ENCODE assay signal across 1 mouse cellular context in the genomic region with DNA sequence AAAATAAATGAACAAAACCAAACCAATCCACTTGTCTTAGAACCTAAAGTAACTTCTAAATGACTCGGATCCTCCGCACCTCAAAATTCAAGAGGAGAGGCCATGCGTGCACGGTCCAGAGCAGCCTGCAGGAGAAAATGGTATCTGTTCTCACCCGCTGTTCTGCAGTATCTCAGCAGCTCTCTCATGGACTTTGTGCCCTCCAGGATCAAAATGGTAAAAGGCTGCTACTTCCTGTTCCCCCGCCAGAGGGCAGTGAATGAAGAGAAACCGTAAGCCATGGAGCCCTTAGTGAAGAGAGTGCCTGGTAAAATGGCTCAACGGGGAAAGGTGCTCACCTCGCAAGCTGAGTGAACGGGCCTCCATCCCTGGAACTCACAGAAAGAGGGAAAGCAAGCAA.
TF ChIP-seq lines count a peak whose summit lies in the region.

No protein-coding gene starts in this region.

TF ChIP-seq in CH12.LX, 34 proteins besides CTCF, POLR2A, EP300 and RAD21:
- no peak for TF ChIP-seq PAX5 (IDR thresholded peaks at IDR 0.05; ENCODE audit: low read length)
- TF ChIP-seq ELF1 (IDR thresholded peaks at IDR 0.05; ENCODE audit: low read depth, low read length): peak; percentile 55; the same call in 1 of the 2 replicates
- TF ChIP-seq TCF12 (IDR thresholded peaks at IDR 0.05; ENCODE audit: low read depth, low read length): no peak
- no peak for TF ChIP-seq ZNF384 (IDR thresholded peaks at IDR 0.05; ENCODE audit: low read depth, low read length)
- TF ChIP-seq SIN3A (IDR thresholded peaks at IDR 0.05; ENCODE audit: low read length): no peak
- TF ChIP-seq SMC3 (IDR thresholded peaks at IDR 0.05; ENCODE audit: low read depth, low read length): peak; percentile 87
- TF ChIP-seq ZC3H11A (IDR thresholded peaks at IDR 0.05; ENCODE audit: low read depth, low read length): no peak
